In the genomic region with DNA sequence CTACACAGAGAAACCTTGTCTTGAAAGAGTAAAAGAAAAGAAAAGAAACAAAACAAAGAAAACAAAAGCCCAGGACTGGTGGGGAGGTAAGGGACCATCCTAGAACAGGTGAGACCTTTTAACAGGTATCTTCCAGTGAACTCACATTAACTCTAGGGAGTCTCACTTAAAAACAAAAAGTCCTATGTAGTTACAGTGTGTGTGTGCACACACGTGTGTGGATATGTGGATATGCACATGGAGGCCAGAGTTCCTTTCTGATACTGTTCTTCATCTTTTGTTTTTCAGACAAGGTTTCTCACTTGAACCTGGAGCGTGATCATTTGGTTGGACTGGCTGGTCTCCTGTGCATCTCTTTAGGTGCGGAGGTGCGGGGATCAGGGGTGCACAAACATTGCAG, we compare ENCODE assay signal across 9 mouse cellular contexts. TPM values are rescaled to one million over a fixed set of nuclear protein-coding genes. Genes with fewer than 3 reads are reported as not detected.
DNase-seq lines count a peak whose midpoint lies in the region; ATAC-seq and TF ChIP-seq lines count a peak whose summit lies in the region.
"Had no signal": no experiment of that assay in that cellular context is flagged by ENCODE, and none has a peak within 500 bp of the region (broad histone marks: within the 10 kb centered on the region; RNA-seq: fewer than 3 reads in every experiment).

No protein-coding gene starts in this region.

- TF ChIP-seq CTCF in kidney, postnatal 0 days (IDR thresholded peaks at IDR 0.05; ENCODE audit: low read depth): no peak
- no peak for TF ChIP-seq CTCF in midbrain, postnatal 0 days (IDR thresholded peaks at IDR 0.05)

- H3K4me1 ChIP-seq in kidney, postnatal 0 days (replicated peaks; ENCODE audit: insufficient read depth, low read length): peaks cover 10% of the 10 kb centered on the region; the same call in 1 of the 2 replicates
- no peaks in the 10 kb centered on the region for H3K4me1 ChIP-seq in embryonic facial prominence, embryonic 11.5 days (ENCODE audit: control insufficient read depth, insufficient read depth, low read length)
- H3K4me1 ChIP-seq in intestine, embryonic 15.5 days (replicated peaks): peaks cover 9% of the 10 kb centered on the region; the same call in 1 of the 2 replicates
- peaks cover 4% of the 10 kb centered on the region; the same call in 1 of the 2 replicates for H3K4me1 ChIP-seq in midbrain, postnatal 0 days (ENCODE audit: insufficient read depth, low read length)

- H3K27me3 ChIP-seq in kidney, postnatal 0 days (ENCODE audit: insufficient read depth, low read length): no peaks in the 10 kb centered on the region
- H3K27me3 ChIP-seq in embryonic facial prominence, embryonic 11.5 days (ENCODE audit: control insufficient read depth, insufficient read depth, low read length): no peaks in the 10 kb centered on the region
- H3K27me3 ChIP-seq in intestine, embryonic 15.5 days (replicated peaks): no peaks in the 10 kb centered on the region
- H3K27me3 ChIP-seq in midbrain, postnatal 0 days (ENCODE audit: insufficient read depth, low read length): no peaks in the 10 kb centered on the region

- ATAC-seq in kidney, postnatal 0 days (replicated peaks; ENCODE audit: low FRiP score, low read depth): no peak
- ATAC-seq in embryonic facial prominence, embryonic 11.5 days (replicated peaks; ENCODE audit: insufficient number of reproducible peaks, low FRiP score, low TSS enrichment, low read depth): no peak
- ATAC-seq in intestine, embryonic 15.5 days: no peak
- ATAC-seq in midbrain, postnatal 0 days (ENCODE audit: low FRiP score): no peak
- ATAC-seq in megakaryocyte-erythroid progenitor cell, adult 5-6 weeks (replicated peaks; ENCODE audit: low FRiP score, low TSS enrichment, poor library complexity, severe bottlenecking): no peak

- H3K4me3 ChIP-seq in kidney, postnatal 0 days (replicated peaks; ENCODE audit: low read depth, low read length): 0 out of 2 replicates have a peak overlapping the region, but pooled peaks have one; percentile 76
- no peak overlapping the region; the same call in 1 of the 2 replicates for H3K4me3 ChIP-seq in embryonic facial prominence, embryonic 11.5 days (ENCODE audit: low read depth, low read length)
- H3K4me3 ChIP-seq in intestine, embryonic 15.5 days (replicated peaks): peak overlapping the region; percentile 89; the same call in 1 of the 2 replicates
- peak overlapping the region; percentile 47 for H3K4me3 ChIP-seq in midbrain, postnatal 0 days (ENCODE audit: low read depth, low read length)

- WGBS in kidney, postnatal 0 days: 87% methylated on average over 4 of the region's 4 CpGs
- WGBS in embryonic facial prominence, embryonic 11.5 days: 92% methylated on average over 4 of the region's 4 CpGs
- WGBS in intestine, embryonic 15.5 days: 91% methylated on average over 4 of the region's 4 CpGs
- 91% methylated on average over 4 of the region's 4 CpGs for WGBS in midbrain, postnatal 0 days

- H3K27ac ChIP-seq in kidney, postnatal 0 days: no peak overlapping the region
- no peak overlapping the region for H3K27ac ChIP-seq in embryonic facial prominence, embryonic 11.5 days (replicated peaks; ENCODE audit: low read depth, low read length)
- H3K27ac ChIP-seq in intestine, embryonic 15.5 days: no peak overlapping the region
- H3K27ac ChIP-seq in midbrain, postnatal 0 days (ENCODE audit: low read depth, low read length): peak overlapping the region; percentile 85; the same call in 1 of the 2 replicates

- intact Hi-C loops in left cerebral cortex, postnatal 14 days (cut with DNase I): no loop called here

- no peaks in the 10 kb centered on the region for H3K9me3 ChIP-seq in kidney, postnatal 0 days (replicated peaks; ENCODE audit: low read length)
- no peaks in the 10 kb centered on the region for H3K9me3 ChIP-seq in embryonic facial prominence, embryonic 11.5 days (replicated peaks; ENCODE audit: control insufficient read depth, low read length)
- no peaks in the 10 kb centered on the region for H3K9me3 ChIP-seq in intestine, embryonic 15.5 days
- no peaks in the 10 kb centered on the region for H3K9me3 ChIP-seq in midbrain, postnatal 0 days (ENCODE audit: low read length)

- no peak for DNase-seq in kidney, postnatal 0 days (ENCODE audit: low spot score)
- no peak for DNase-seq in kidney, adult 8-10 months
- no peak for DNase-seq in embryonic facial prominence, embryonic 11.5 days (ENCODE audit: low spot score)
- DNase-seq in midbrain, postnatal 0 days (ENCODE audit: low spot score): no peak
- no peak for DNase-seq in left cerebral cortex, postnatal 14 days (ENCODE audit: low spot score in 2 of 2)
- DNase-seq in testis, postnatal 10 days (ENCODE audit: low spot score): no peak
- DNase-seq: kidney, adult 2 months had no signal

- peak overlapping the region; percentile 78 for H3K9ac ChIP-seq in kidney, postnatal 0 days (ENCODE audit: low read depth, low read length)
- H3K9ac ChIP-seq in embryonic facial prominence, embryonic 11.5 days (replicated peaks; ENCODE audit: low read length): peak overlapping the region; percentile 71; the same call in 1 of the 2 replicates
- H3K9ac ChIP-seq in intestine, embryonic 15.5 days: peak overlapping the region; percentile 71
- peak overlapping the region; percentile 60; the same call in 1 of the 2 replicates for H3K9ac ChIP-seq in midbrain, postnatal 0 days (replicated peaks; ENCODE audit: low read length, poor library complexity, severe bottlenecking)

- peak overlapping the region; percentile 81 for H3K4me2 ChIP-seq in kidney, postnatal 0 days (ENCODE audit: low read length)
- no peak overlapping the region; the same call in 1 of the 2 replicates for H3K4me2 ChIP-seq in embryonic facial prominence, embryonic 11.5 days (ENCODE audit: low read depth, low read length)
- H3K4me2 ChIP-seq in intestine, embryonic 15.5 days (replicated peaks): peak overlapping the region; percentile 74
- H3K4me2 ChIP-seq in midbrain, postnatal 0 days (ENCODE audit: low read depth, low read length, poor library complexity, severe bottlenecking): peak overlapping the region; percentile 59

- 0 out of 2 replicates have a peak, but pooled peaks cover 10% of the 10 kb centered on the region for H3K36me3 ChIP-seq in kidney, postnatal 0 days (ENCODE audit: insufficient read depth, low read length)
- H3K36me3 ChIP-seq in embryonic facial prominence, embryonic 11.5 days (replicated peaks; ENCODE audit: control insufficient read depth, insufficient read depth, low read depth, low read length): no peaks in the 10 kb centered on the region
- H3K36me3 ChIP-seq in intestine, embryonic 15.5 days: 0 out of 2 replicates have a peak, but pooled peaks cover 3% of the 10 kb centered on the region
- 0 out of 2 replicates have a peak, but pooled peaks cover 1% of the 10 kb centered on the region for H3K36me3 ChIP-seq in midbrain, postnatal 0 days (ENCODE audit: insufficient read depth, low read length)

RNA-seq across cellular contexts. Expression of a gene that starts 1.4 kb away (rescaled TPM):
- polyA plus RNA-seq in kidney, postnatal 0 days (2015; fragmentation: Nextera tagmentation; extraction: Ambion mirVana): 59.9 and 64.7 TPM in 2 replicates
- polyA plus RNA-seq in embryonic facial prominence, embryonic 11.5 days (2014; fragmentation: Nextera tagmentation; extraction: Ambion mirVana): 52.2 and 55.1 TPM in 2 replicates
- polyA plus RNA-seq in intestine, embryonic 15.5 days (2015; fragmentation: Nextera tagmentation; extraction: Ambion mirVana): 73.9 and 74.9 TPM in 2 replicates
- 62.0 and 74.6 TPM in 2 replicates for total RNA-seq in midbrain, postnatal 0 days (2014; rRNA removed)
- polyA plus RNA-seq in midbrain, postnatal 0 days (2015; fragmentation: Nextera tagmentation; extraction: Ambion mirVana): 70.7 and 74.4 TPM in 2 replicates
- 23.4 and 39.6 TPM in 2 replicates for total RNA-seq in megakaryocyte-erythroid progenitor cell, adult 5-6 weeks (2014; fragmentation: Nextera tagmentation)
- total RNA-seq in megakaryocyte-erythroid progenitor cell, adult 5-6 weeks (2017): 28.6 and 45.3 TPM in 2 replicates
- 10 to 100 TPM; 53.4 to 54.5 TPM for total RNA-seq in left cerebral cortex, postnatal 14 days (2021)

RNA-seq across cellular contexts. Expression of a gene that starts 12.9 kb away (rescaled TPM):
- 0.12 and 0.14 TPM in 2 replicates for polyA plus RNA-seq in kidney, postnatal 0 days (2015; fragmentation: Nextera tagmentation; extraction: Ambion mirVana)
- polyA plus RNA-seq in embryonic facial prominence, embryonic 11.5 days (2014; fragmentation: Nextera tagmentation; extraction: Ambion mirVana): 0.32 and 0.49 TPM in 2 replicates
- 0.40 and 0.56 TPM in 2 replicates for polyA plus RNA-seq in intestine, embryonic 15.5 days (2015; fragmentation: Nextera tagmentation; extraction: Ambion mirVana)
- not detected in 2 replicates for total RNA-seq in midbrain, postnatal 0 days (2014; rRNA removed)
- 0.17 and 0.20 TPM in 2 replicates for polyA plus RNA-seq in midbrain, postnatal 0 days (2015; fragmentation: Nextera tagmentation; extraction: Ambion mirVana)
- not detected in 2 replicates for total RNA-seq in megakaryocyte-erythroid progenitor cell, adult 5-6 weeks (2014; fragmentation: Nextera tagmentation)
- not detected in 2 replicates for total RNA-seq in megakaryocyte-erythroid progenitor cell, adult 5-6 weeks (2017)
- total RNA-seq in left cerebral cortex, postnatal 14 days (2021): not detected

RNA-seq across cellular contexts. Expression of a gene that starts 21.6 kb away (rescaled TPM):
- 9.0 and 10.6 TPM in 2 replicates for polyA plus RNA-seq in kidney, postnatal 0 days (2015; fragmentation: Nextera tagmentation; extraction: Ambion mirVana)
- 0.35 and 0.62 TPM in 2 replicates for polyA plus RNA-seq in embryonic facial prominence, embryonic 11.5 days (2014; fragmentation: Nextera tagmentation; extraction: Ambion mirVana)
- 3.2 and 9.0 TPM in 2 replicates for polyA plus RNA-seq in intestine, embryonic 15.5 days (2015; fragmentation: Nextera tagmentation; extraction: Ambion mirVana)
- total RNA-seq in midbrain, postnatal 0 days (2014; rRNA removed): 0.27 and 0.57 TPM in 2 replicates
- polyA plus RNA-seq in midbrain, postnatal 0 days (2015; fragmentation: Nextera tagmentation; extraction: Ambion mirVana): 0.88 and 1.5 TPM in 2 replicates
- total RNA-seq in megakaryocyte-erythroid progenitor cell, adult 5-6 weeks (2014; fragmentation: Nextera tagmentation): 6.5 TPM in 1 of 2 replicates, not detected in the other
- total RNA-seq in megakaryocyte-erythroid progenitor cell, adult 5-6 weeks (2017): not detected in 2 replicates
- under 1 TPM; 0.57 TPM for total RNA-seq in left cerebral cortex, postnatal 14 days (2021)

RNA-seq across cellular contexts. Expression of a gene that starts 21.9 kb away (rescaled TPM):
- 143 and 151 TPM in 2 replicates for polyA plus RNA-seq in kidney, postnatal 0 days (2015; fragmentation: Nextera tagmentation; extraction: Ambion mirVana)
- polyA plus RNA-seq in embryonic facial prominence, embryonic 11.5 days (2014; fragmentation: Nextera tagmentation; extraction: Ambion mirVana): 54.1 and 56.0 TPM in 2 replicates
- 81.1 and 96.9 TPM in 2 replicates for polyA plus RNA-seq in intestine, embryonic 15.5 days (2015; fragmentation: Nextera tagmentation; extraction: Ambion mirVana)
- 39.2 and 39.3 TPM in 2 replicates for total RNA-seq in midbrain, postnatal 0 days (2014; rRNA removed)
- polyA plus RNA-seq in midbrain, postnatal 0 days (2015; fragmentation: Nextera tagmentation; extraction: Ambion mirVana): 56.6 and 59.2 TPM in 2 replicates
- total RNA-seq in megakaryocyte-erythroid progenitor cell, adult 5-6 weeks (2014; fragmentation: Nextera tagmentation): 31.1 and 31.3 TPM in 2 replicates
- 11.9 TPM in 2 replicates for total RNA-seq in megakaryocyte-erythroid progenitor cell, adult 5-6 weeks (2017)
- 1 to 10 TPM; 9.5 to 9.6 TPM for total RNA-seq in left cerebral cortex, postnatal 14 days (2021)

RNA-seq across cellular contexts. Expression of a gene that starts 31.9 kb away (rescaled TPM):
- 138 and 147 TPM in 2 replicates for polyA plus RNA-seq in kidney, postnatal 0 days (2015; fragmentation: Nextera tagmentation; extraction: Ambion mirVana)
- 198 and 207 TPM in 2 replicates for polyA plus RNA-seq in embryonic facial prominence, embryonic 11.5 days (2014; fragmentation: Nextera tagmentation; extraction: Ambion mirVana)
- 149 and 167 TPM in 2 replicates for polyA plus RNA-seq in intestine, embryonic 15.5 days (2015; fragmentation: Nextera tagmentation; extraction: Ambion mirVana)
- total RNA-seq in midbrain, postnatal 0 days (2014; rRNA removed): 42.3 and 43.2 TPM in 2 replicates
- polyA plus RNA-seq in midbrain, postnatal 0 days (2015; fragmentation: Nextera tagmentation; extraction: Ambion mirVana): 67.6 and 69.7 TPM in 2 replicates
- total RNA-seq in megakaryocyte-erythroid progenitor cell, adult 5-6 weeks (2014; fragmentation: Nextera tagmentation): 90.3 and 93.8 TPM in 2 replicates
- 201 and 239 TPM in 2 replicates for total RNA-seq in megakaryocyte-erythroid progenitor cell, adult 5-6 weeks (2017)
- total RNA-seq in left cerebral cortex, postnatal 14 days (2021): 10 to 100 TPM; 49.1 to 49.6 TPM
